Mouse (Mus musculus) sigmoid colon, adult 10 weeks (tissue): ENCODE results near the gene Ankrd50. TPM values are rescaled to one million over a fixed set of nuclear protein-coding genes. Genes with fewer than 3 reads are reported as not detected.

Source experiments
- polyA plus RNA-seq: library from polyadenylated mRNA; stranded (reverse); fragments of 350-450 nt; fragmentation: Illumina TruSeq; extraction: RNeasy Lipid Tissue Mini Kit (QIAGEN cat#74804); gene quantifications from one replicate; pipeline ENCODE4 v1.2.3, GENCODE M21; 2014; ENCODE audit warnings: low read depth, low replicate concordance

Gene Ankrd50
- polyA plus RNA-seq: 42.7 TPM

GRCm38 (mm10) chr3:38484191-38485106, at the start of gene Ankrd50:
Gene Ankrd50 (minus strand): TSS chr3:38484844.

